Mouse (Mus musculus): ENCODE measurements around the gene Fam43a. TPM values are rescaled to one million over a fixed set of nuclear protein-coding genes. Genes with fewer than 3 reads are reported as not detected.

Gene Fam43a
- polyA plus RNA-seq, 1 experiment from 2014 or later, result 18.5 TPM

DNA sequence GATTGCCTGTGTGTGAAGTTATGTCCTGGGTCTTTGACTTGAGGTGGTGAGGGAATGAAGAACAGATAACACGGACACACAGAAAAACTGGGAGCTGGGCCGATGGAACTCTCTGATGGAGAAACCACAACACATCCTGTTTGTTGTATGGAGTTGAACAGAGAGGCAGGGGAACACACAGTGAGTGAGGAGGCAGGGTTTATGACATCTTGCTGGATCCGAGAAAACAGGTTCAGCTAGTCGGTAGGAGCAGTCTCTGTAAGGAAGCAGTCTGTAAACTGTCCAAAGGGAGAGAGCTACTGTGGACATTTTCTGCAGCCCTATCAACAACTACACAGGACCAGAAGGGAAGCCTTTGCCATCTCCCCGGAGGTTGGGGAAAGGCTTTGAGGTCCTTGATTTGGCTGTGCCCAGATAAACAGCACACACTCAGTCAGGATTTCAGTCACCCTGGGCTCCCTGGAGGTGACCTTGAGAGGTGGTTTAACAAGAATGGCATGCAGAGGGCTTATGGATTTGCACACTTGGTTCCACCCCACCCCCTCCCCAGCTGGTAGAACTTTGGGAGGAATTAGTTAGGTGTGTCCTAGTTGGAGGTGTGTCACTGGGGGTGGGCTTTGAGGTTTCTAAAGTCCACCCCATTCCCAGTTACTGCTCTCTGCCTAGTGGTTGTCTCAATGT is 40.1 kb upstream of the Fam43a start:
- Histone ChIP-seq H3K4me3 (replicated peaks; ENCODE audit: low read depth, low read length) (no peak overlapping the region), H3K27me3 (ENCODE audit: insufficient read depth, low read length) (no peaks in the 10 kb centered on the region), H3K9me3 (replicated peaks; ENCODE audit: low read length) (peaks cover 4% of the 10 kb centered on the region; the same call in 1 of the 2 replicates), H3K9ac (ENCODE audit: low read depth, low read length) (no peak overlapping the region), H3K36me3 (ENCODE audit: insufficient read depth, low read length) (peaks cover 41% of the 10 kb centered on the region), H3K4me1 (replicated peaks; ENCODE audit: insufficient read depth, low read length) (no peaks in the 10 kb centered on the region), H3K27ac (no peak overlapping the region), H3K4me2 (ENCODE audit: low read length) (no peak overlapping the region)
- no peak for TF ChIP-seq CTCF (IDR thresholded peaks at IDR 0.05; ENCODE audit: low read depth)
- ATAC-seq (replicated peaks; ENCODE audit: low FRiP score, low read depth), result no peak
- DNase-seq (ENCODE audit: low spot score), result no peak
- WGBS, result 93% methylated on average over 5 of the region's 5 CpGs

DNA sequence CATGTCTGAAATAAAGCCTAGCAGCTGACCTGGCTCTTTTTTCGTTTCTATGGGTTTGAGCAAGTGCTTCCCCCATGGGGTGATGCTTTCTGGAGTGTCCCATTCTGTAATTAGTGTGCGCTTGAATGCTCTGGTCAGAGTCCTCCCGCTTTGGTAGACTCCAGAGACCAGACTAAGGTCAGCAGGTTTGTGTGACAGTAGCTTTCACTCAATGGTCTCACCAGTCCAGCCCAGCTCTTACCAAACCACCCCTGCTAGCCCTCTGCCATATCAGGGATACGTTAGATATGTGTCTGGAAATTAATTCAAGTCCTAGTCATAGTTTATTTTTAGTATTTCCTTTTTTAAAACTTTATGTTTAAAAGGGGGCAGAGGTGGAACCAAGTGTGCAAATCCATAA is 38.9 kb upstream of the Fam43a start:
- 88% methylated on average over 4 of the region's 4 CpGs for whole genome bisulfite sequencing
- Histone ChIP-seq H3K9me3 (replicated peaks; ENCODE audit: low read length) (no peaks in the 10 kb centered on the region), H3K27me3 (ENCODE audit: insufficient read depth, low read length) (no peaks in the 10 kb centered on the region), H3K36me3 (ENCODE audit: insufficient read depth, low read length) (peaks cover 51% of the 10 kb centered on the region), H3K4me3 (replicated peaks; ENCODE audit: low read depth, low read length) (no peak overlapping the region), H3K27ac (no peak overlapping the region), H3K9ac (ENCODE audit: low read depth, low read length) (no peak overlapping the region), H3K4me2 (ENCODE audit: low read length) (no peak overlapping the region), H3K4me1 (replicated peaks; ENCODE audit: insufficient read depth, low read length) (no peaks in the 10 kb centered on the region)
- no peak for DNase-seq (ENCODE audit: low spot score)
- ATAC-seq (replicated peaks; ENCODE audit: low FRiP score, low read depth), result peak; percentile 54; the same call in 1 of the 2 replicates
- no peak for TF ChIP-seq CTCF (IDR thresholded peaks at IDR 0.05; ENCODE audit: low read depth)

DNA sequence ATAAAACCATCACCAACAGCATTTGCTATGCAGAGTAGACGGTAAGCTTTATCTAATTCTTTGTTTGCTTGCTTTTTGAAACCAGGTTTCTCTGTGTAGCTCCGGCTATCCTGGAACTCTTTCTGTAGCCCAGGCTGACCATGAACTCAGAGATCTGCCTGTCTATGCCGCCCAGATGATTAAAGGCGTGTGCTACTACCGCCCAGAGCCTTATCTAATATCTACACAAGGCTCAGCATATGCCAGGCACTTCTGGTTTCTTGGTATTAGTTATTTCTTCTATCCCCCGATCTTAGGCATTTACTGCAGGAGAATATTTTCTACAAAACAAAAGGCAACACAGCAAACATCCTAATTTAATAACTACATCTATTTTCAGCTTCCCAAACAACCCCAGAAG is 33.9 kb upstream of the Fam43a start:
- DNase-seq (ENCODE audit: low spot score) (no peak), ATAC-seq (replicated peaks; ENCODE audit: low FRiP score, low read depth) (no peak)
- Histone ChIP-seq H3K27me3 (ENCODE audit: insufficient read depth, low read length) (no peaks in the 10 kb centered on the region), H3K4me1 (replicated peaks; ENCODE audit: insufficient read depth, low read length) (no peaks in the 10 kb centered on the region), H3K27ac (no peak overlapping the region), H3K9ac (ENCODE audit: low read depth, low read length) (no peak overlapping the region), H3K4me2 (ENCODE audit: low read length) (no peak overlapping the region), H3K4me3 (replicated peaks; ENCODE audit: low read depth, low read length) (no peak overlapping the region), H3K9me3 (replicated peaks; ENCODE audit: low read length) (no peaks in the 10 kb centered on the region), H3K36me3 (ENCODE audit: insufficient read depth, low read length) (peaks cover 82% of the 10 kb centered on the region)
- no peak for TF ChIP-seq CTCF (IDR thresholded peaks at IDR 0.05; ENCODE audit: low read depth)
- 88% methylated on average over 6 of the region's 6 CpGs for WGBS

DNA sequence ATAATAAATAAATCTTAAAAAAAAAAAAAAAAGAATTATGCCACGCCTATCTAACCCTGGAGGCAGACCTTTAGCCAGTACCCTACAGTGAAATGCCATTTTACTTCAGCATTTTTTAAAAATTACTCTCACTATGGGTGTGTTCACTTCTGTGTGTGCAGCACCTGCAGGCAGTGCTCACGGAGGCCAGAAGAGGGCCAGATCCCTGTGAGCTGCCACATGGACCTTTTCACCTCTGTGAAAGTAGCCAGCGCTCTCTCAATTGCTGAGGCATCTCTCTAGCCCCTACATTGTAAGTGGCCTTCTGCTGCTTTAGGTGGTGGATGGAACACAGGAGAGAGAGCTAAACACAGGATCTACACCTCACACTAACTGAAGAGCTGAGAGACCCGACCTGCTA is 29.4 kb upstream of the Fam43a start:
- no peaks in the 10 kb centered on the region for H3K4me1 ChIP-seq (replicated peaks; ENCODE audit: insufficient read depth, low read length)
- TF ChIP-seq CTCF (IDR thresholded peaks at IDR 0.05; ENCODE audit: low read depth), result no peak
- H3K36me3 ChIP-seq (ENCODE audit: insufficient read depth, low read length), result peaks cover 75% of the 10 kb centered on the region
- no peak overlapping the region for H3K27ac ChIP-seq
- ATAC-seq (replicated peaks; ENCODE audit: low FRiP score, low read depth) (no peak), DNase-seq (ENCODE audit: low spot score) (no peak)
- H3K4me3 ChIP-seq (replicated peaks; ENCODE audit: low read depth, low read length), result no peak overlapping the region
- H3K27me3 ChIP-seq (ENCODE audit: insufficient read depth, low read length), result no peaks in the 10 kb centered on the region
- no peaks in the 10 kb centered on the region for H3K9me3 ChIP-seq (replicated peaks; ENCODE audit: low read length)
- H3K4me2 ChIP-seq (ENCODE audit: low read length), result no peak overlapping the region
- no peak overlapping the region for H3K9ac ChIP-seq (ENCODE audit: low read depth, low read length)
- WGBS, result 91% methylated on average over 4 of the region's 4 CpGs

DNA sequence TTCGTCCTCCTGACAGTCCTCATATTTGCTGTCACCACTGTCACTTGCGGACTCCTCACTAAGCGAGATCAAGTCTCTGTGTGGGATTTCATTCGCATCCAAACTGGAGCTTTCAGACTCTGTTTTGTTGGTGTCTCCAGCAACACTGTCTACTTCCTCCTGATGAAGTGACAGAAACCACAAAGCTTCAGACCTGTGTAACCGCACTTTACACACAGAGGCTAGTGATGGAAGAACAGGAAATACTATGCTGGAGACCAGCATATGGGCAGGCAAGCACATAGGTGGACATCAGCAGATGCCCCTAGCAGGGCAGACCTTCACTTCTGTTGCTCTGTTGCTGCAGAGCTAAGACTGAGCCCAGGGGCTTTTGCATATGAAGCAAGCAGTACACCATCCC is 28.1 kb upstream of the Fam43a start:
- WGBS, result 97% methylated on average over 5 of the region's 5 CpGs
- H3K4me2 ChIP-seq (ENCODE audit: low read length), result no peak overlapping the region
- no peaks in the 10 kb centered on the region for H3K4me1 ChIP-seq (replicated peaks; ENCODE audit: insufficient read depth, low read length)
- H3K4me3 ChIP-seq (replicated peaks; ENCODE audit: low read depth, low read length), result no peak overlapping the region
- no peak for ATAC-seq (replicated peaks; ENCODE audit: low FRiP score, low read depth)
- DNase-seq (ENCODE audit: low spot score), result no peak
- no peak overlapping the region for H3K27ac ChIP-seq
- H3K9ac ChIP-seq (ENCODE audit: low read depth, low read length), result no peak overlapping the region
- no peaks in the 10 kb centered on the region for H3K27me3 ChIP-seq (ENCODE audit: insufficient read depth, low read length)
- peaks cover 70% of the 10 kb centered on the region for H3K36me3 ChIP-seq (ENCODE audit: insufficient read depth, low read length)
- TF ChIP-seq CTCF (IDR thresholded peaks at IDR 0.05; ENCODE audit: low read depth), result no peak
- H3K9me3 ChIP-seq (replicated peaks; ENCODE audit: low read length), result no peaks in the 10 kb centered on the region

DNA sequence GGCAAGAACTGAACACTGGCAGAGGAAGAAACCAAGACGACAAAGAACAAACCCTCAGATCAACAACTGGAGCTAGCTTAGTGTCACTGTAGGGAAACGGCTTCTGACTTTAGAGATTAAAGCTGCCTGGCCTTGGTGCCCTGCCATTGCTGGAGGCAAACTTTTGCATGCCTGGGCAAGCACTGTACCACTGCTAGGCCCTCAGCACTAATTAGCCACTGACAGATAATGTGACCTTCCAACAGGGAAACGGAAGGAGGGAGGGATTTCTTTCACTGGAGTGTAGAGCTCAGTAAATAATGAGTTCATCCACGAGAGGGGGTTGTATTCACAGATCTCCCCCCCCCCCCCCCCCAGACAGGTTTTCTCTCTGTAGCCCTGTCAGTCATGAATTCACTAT is 27.3 kb upstream of the Fam43a start:
- H3K9me3 ChIP-seq (replicated peaks; ENCODE audit: low read length), result no peaks in the 10 kb centered on the region
- no peaks in the 10 kb centered on the region for H3K4me1 ChIP-seq (replicated peaks; ENCODE audit: insufficient read depth, low read length)
- no peaks in the 10 kb centered on the region for H3K27me3 ChIP-seq (ENCODE audit: insufficient read depth, low read length)
- no peak overlapping the region for H3K4me2 ChIP-seq (ENCODE audit: low read length)
- DNase-seq (ENCODE audit: low spot score) (peak; percentile 25), ATAC-seq (replicated peaks; ENCODE audit: low FRiP score, low read depth) (no peak)
- 39% methylated on average over 4 of the region's 4 CpGs for WGBS
- peaks cover 74% of the 10 kb centered on the region for H3K36me3 ChIP-seq (ENCODE audit: insufficient read depth, low read length)
- TF ChIP-seq CTCF (IDR thresholded peaks at IDR 0.05; ENCODE audit: low read depth), result no peak
- H3K4me3 ChIP-seq (replicated peaks; ENCODE audit: low read depth, low read length), result no peak overlapping the region
- no peak overlapping the region for H3K9ac ChIP-seq (ENCODE audit: low read depth, low read length)
- no peak overlapping the region for H3K27ac ChIP-seq

DNA sequence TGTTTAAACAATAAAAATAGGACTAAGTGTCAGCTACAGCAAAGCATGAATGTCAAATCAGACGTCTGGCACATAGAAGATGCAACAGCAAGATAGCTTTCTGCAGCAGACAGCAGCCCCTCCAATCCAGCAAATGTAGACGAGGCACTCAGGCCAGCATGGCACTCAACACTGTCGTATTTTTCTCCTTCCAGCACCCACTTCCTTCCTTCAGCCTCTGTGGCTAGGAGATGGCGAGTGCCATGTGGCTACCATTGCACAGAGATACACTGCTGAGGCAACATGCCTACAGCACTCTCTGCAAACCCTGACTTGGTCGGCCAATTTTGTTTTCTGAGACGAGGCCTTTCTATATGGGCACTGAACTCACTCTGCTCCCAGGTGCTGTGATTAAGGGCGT is 23.7 kb upstream of the Fam43a start:
- WGBS, result 83% methylated on average over 7 of the region's 7 CpGs
- Histone ChIP-seq H3K36me3 (ENCODE audit: insufficient read depth, low read length) (peaks cover 71% of the 10 kb centered on the region), H3K4me1 (replicated peaks; ENCODE audit: insufficient read depth, low read length) (no peaks in the 10 kb centered on the region), H3K27ac (no peak overlapping the region), H3K9me3 (replicated peaks; ENCODE audit: low read length) (no peaks in the 10 kb centered on the region), H3K27me3 (ENCODE audit: insufficient read depth, low read length) (no peaks in the 10 kb centered on the region), H3K4me2 (ENCODE audit: low read length) (no peak overlapping the region), H3K4me3 (replicated peaks; ENCODE audit: low read depth, low read length) (no peak overlapping the region), H3K9ac (ENCODE audit: low read depth, low read length) (no peak overlapping the region)
- DNase-seq (ENCODE audit: low spot score) (no peak), ATAC-seq (replicated peaks; ENCODE audit: low FRiP score, low read depth) (no peak)
- no peak for TF ChIP-seq CTCF (IDR thresholded peaks at IDR 0.05; ENCODE audit: low read depth)

Measured in kidney, postnatal 0 days (tissue).